Mouse (Mus musculus) NIH3T3 (cell line): ENCODE results near the gene Crip1.

Experiments
- DNase-seq: peaks from one replicate; pipeline ENCODE4 v3.0.0-alpha.2; 2012; ENCODE audit warnings: low read depth

Gene Crip1

GRCm38 (mm10) chr12:113130732-113131131, 15.4 kb upstream of the Crip1 start:
- no peak for DNase-seq

- DNase-seq: no peak
Measured at GRCm38 (mm10) chr12:113131601-113132000, 14.5 kb upstream of the Crip1 start.

GRCm38 (mm10) chr12:113132567-113132966, 13.5 kb upstream of the Crip1 start:
- DNase-seq: peak; percentile 65

- DNase-seq: no peak
Measured at GRCm38 (mm10) chr12:113133260-113133659, 12.9 kb upstream of the Crip1 start.

- DNase-seq: no peak
Measured at GRCm38 (mm10) chr12:113133861-113134403, 12.2 kb upstream of the Crip1 start.

GRCm38 (mm10) chr12:113134502-113134901, 11.6 kb upstream of the Crip1 start:
- no peak for DNase-seq

- DNase-seq: no peak
Measured at GRCm38 (mm10) chr12:113135401-113135800, 10.7 kb upstream of the Crip1 start.

- DNase-seq: no peak
Measured at GRCm38 (mm10) chr12:113136492-113137020, 9.6 kb upstream of the Crip1 start.

GRCm38 (mm10) chr12:113137260-113138213, 8.6 kb upstream of the Crip1 start:
- DNase-seq: no peak

- DNase-seq: no peak
Measured at GRCm38 (mm10) chr12:113138291-113138690, 7.8 kb upstream of the Crip1 start.

GRCm38 (mm10) chr12:113138901-113139864, 6.9 kb upstream of the Crip1 start:
- no peak for DNase-seq

GRCm38 (mm10) chr12:113139908-113140615, 6.1 kb upstream of the Crip1 start, which contains the start of gene Crip2:
TSS of gene Crip2 (plus strand) at chr12:113140236.
- no peak for DNase-seq

- DNase-seq: no peak
Measured at GRCm38 (mm10) chr12:113140616-113141411, 5.3 kb upstream of the Crip1 start.

- no peak for DNase-seq
Measured at GRCm38 (mm10) chr12:113141531-113141973, 4.6 kb upstream of the Crip1 start.

- DNase-seq: peak; percentile 89
Measured at GRCm38 (mm10) chr12:113142021-113142975, 3.8 kb upstream of the Crip1 start.

GRCm38 (mm10) chr12:113143164-113143563, 3.0 kb upstream of the Crip1 start:
- no peak for DNase-seq

- peak; percentile 68 for DNase-seq
Measured at GRCm38 (mm10) chr12:113144001-113144756, 1.9 kb upstream of the Crip1 start.

- no peak for DNase-seq
Measured at GRCm38 (mm10) chr12:113144886-113145285, 1.2 kb upstream of the Crip1 start.
